Mouse (Mus musculus): ENCODE measurements around the gene Eif4a1.

- no peak for TF ChIP-seq CTCF (IDR thresholded peaks at IDR 0.05; ENCODE audit: low read depth)
- TF ChIP-seq EP300 (IDR thresholded peaks at IDR 0.05; ENCODE audit: low read depth): no peak
Observed at GRCm38 (mm10) chr11:69657462-69657881, 14.8 kb downstream of the Eif4a1 start.
